Mouse (Mus musculus) stomach, postnatal 0 days (tissue): ENCODE results near the gene Mical2. TPM values are rescaled to one million over a fixed set of nuclear protein-coding genes. Genes with fewer than 3 reads are reported as not detected.

Experiments used
- ATAC-seq: fragments of 200-750 bp; cut with Nextera tagmentation; 2 replicates; pipeline ENCODE4 v1.8.0; 2017; ENCODE audit not compliant: low FRiP score, low TSS enrichment
- DNase-seq: peaks from one replicate; pipeline ENCODE4 v3.0.0-alpha.2; 2016; ENCODE audit warnings: low spot score
- H3K27ac ChIP-seq: fragments of 300-500 bp; sonication (generic); replicated peaks from 2 replicates; pipeline ENCODE4 v1.5.1; 2014; ENCODE audit warnings: mild to moderate bottlenecking, control low read depth
- H3K27me3 ChIP-seq: fragments of 300-500 bp; sonication (generic); 2 replicates; pipeline ENCODE4 v1.6.1; 2014; ENCODE audit warnings: low read length; ENCODE audit not compliant: control insufficient read depth, insufficient read depth
- H3K36me3 ChIP-seq: fragments of 300-500 bp; sonication (generic); 2 replicates; pipeline ENCODE4 v1.6.1; 2014; ENCODE audit warnings: low read length, mixed read lengths; ENCODE audit not compliant: control insufficient read depth, insufficient read depth
- H3K4me1 ChIP-seq: fragments of 300-500 bp; sonication (generic); replicated peaks from 2 replicates; pipeline ENCODE4 v1.6.1; 2014; ENCODE audit warnings: antibody characterized with exemption; ENCODE audit not compliant: control insufficient read depth, insufficient read depth
- H3K4me2 ChIP-seq: fragments of 300-500 bp; sonication (generic); replicated peaks from 2 replicates; pipeline ENCODE4 v1.6.1; 2014; ENCODE audit warnings: low read depth, mild to moderate bottlenecking, control low read depth, moderate library complexity
- H3K4me3 ChIP-seq: fragments of 300-500 bp; sonication (generic); 2 replicates; pipeline ENCODE4 v1.5.1; 2014; ENCODE audit warnings: low read depth, low read length, control low read depth
- H3K9ac ChIP-seq: fragments of 300-500 bp; sonication (generic); 2 replicates; pipeline ENCODE4 v1.6.1; 2014; ENCODE audit warnings: mild to moderate bottlenecking, low read length, control low read depth, mixed read lengths
- H3K9me3 ChIP-seq: fragments of 300-500 bp; sonication (generic); 2 replicates; pipeline ENCODE4 v1.6.1; 2016; ENCODE audit warnings: low read length; ENCODE audit not compliant: control insufficient read depth
- CTCF ChIP-seq: IDR thresholded peaks from 2 replicates; pipeline ENCODE4 v1.5.1; 2016; ENCODE audit warnings: antibody characterized with exemption, low read depth, mild to moderate bottlenecking, moderate library complexity
- EP300 ChIP-seq: optimal IDR thresholded peaks from 2 replicates; pipeline ENCODE3; 2016; ENCODE audit warnings: antibody characterized with exemption
- WGBS: fragments of 180-500 bp; shearing (Covaris S2); extraction: QIAGEN DNeasy Blood & Tissue Kit; methylation state at CpG from one replicate; pipeline ENCODE4 v1.1.7; 2014; 5-methylcytosine and 5-hydroxymethylcytosine counted together
- polyA plus RNA-seq: library from polyadenylated mRNA; unstranded; fragments of >200 nt; fragmentation: Nextera tagmentation; extraction: Ambion mirVana; gene quantifications from 2 replicates; pipeline ENCODE4 v1.2.1, GENCODE M21; 2015

Mical2 gene
- polyA plus RNA-seq, 1 experiment from 2014 or later = 8.4 TPM

- 0 out of 2 replicates have a peak overlapping the region, but pooled peaks have one; percentile 0 for H3K4me2 ChIP-seq
- no peaks in the 10 kb centered on the region for H3K4me1 ChIP-seq
- H3K27ac ChIP-seq = peak overlapping the region; percentile 77
- TF ChIP-seq EP300 (no peak), CTCF (peak; percentile 17; the same call in 1 of the 2 replicates)
- no peaks in the 10 kb centered on the region for H3K9me3 ChIP-seq
- H3K4me3 ChIP-seq = no peak overlapping the region
- no peaks in the 10 kb centered on the region for H3K36me3 ChIP-seq
- DNase-seq = no peak
- ATAC-seq = peak; percentile 40; the same call in 1 of the 2 replicates
- H3K27me3 ChIP-seq = no peaks in the 10 kb centered on the region
- no peak overlapping the region for H3K9ac ChIP-seq
- 45% methylated on average over 6 of the region's 6 CpGs for WGBS
Observed at GRCm38 (mm10) chr7:112336213-112336631, 110.6 kb downstream of the Mical2 start.

DNA sequence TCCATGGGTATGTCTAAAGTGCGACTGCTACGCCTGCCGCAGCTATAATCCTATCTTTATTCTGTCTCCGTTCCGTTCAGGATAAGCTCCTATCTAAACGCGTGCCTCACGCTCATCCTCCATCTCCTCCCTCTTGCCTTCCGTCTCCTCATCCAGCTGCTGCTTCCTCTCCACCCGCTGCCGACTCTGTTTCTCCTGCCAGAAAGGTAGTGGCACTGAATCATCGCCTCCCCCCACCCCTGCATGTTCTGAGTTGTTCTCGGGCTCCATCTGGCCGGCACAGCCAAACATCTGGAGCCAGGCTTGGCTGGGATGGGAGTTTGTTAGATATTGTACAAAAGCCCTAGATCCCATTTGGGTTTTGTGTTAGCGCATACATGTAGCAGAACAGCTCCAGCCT lies 111.1 kb downstream of the Mical2 start:
- 40% methylated on average over 15 of the region's 15 CpGs for WGBS

DNA sequence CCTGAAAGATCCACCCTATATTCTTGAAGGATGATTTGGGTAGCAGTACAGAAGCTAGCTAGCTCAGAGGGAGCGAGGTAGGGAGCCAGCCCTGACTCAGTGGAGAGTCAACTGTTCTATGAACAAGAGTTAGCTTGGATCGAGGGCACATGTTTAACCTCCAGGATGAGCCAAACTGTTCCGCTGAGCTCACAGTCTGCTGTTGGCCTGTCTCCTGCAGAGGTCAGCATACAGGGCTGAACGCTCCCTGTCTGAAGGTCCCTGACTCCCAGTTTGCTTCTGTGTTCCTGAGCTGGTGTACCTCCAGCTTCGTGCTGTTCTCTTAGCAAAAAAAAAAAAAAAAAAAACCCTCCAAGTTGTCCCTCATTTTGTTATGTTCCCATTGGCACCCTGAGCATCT lies 112.1 kb downstream of the Mical2 start:
- Histone ChIP-seq H3K4me2 (no peak overlapping the region), H3K36me3 (no peaks in the 10 kb centered on the region), H3K27me3 (no peaks in the 10 kb centered on the region), H3K27ac (no peak overlapping the region), H3K9ac (no peak overlapping the region), H3K9me3 (no peaks in the 10 kb centered on the region), H3K4me3 (no peak overlapping the region), H3K4me1 (no peaks in the 10 kb centered on the region)
- WGBS = 75% methylated on average over 5 of the region's 5 CpGs
- TF ChIP-seq CTCF = no peak
- no peak for TF ChIP-seq EP300
- ATAC-seq (no peak), DNase-seq (no peak)

More for the DNA sequence above, 111.1 kb downstream of the Mical2 start:
- DNase-seq = peak; percentile 31
- peak overlapping the region; percentile 77 for H3K27ac ChIP-seq
- ATAC-seq = peak; percentile 13; the same call in 1 of the 2 replicates
- H3K9me3 ChIP-seq = no peaks in the 10 kb centered on the region
- TF ChIP-seq EP300 = no peak
- TF ChIP-seq CTCF = 0 out of 2 replicates have a peak, but pooled peaks have one; percentile 9
- H3K36me3 ChIP-seq = no peaks in the 10 kb centered on the region
- H3K4me3 ChIP-seq = no peak overlapping the region
- H3K4me1 ChIP-seq = no peaks in the 10 kb centered on the region
- 0 out of 2 replicates have a peak overlapping the region, but pooled peaks have one; percentile 0 for H3K4me2 ChIP-seq
- no peak overlapping the region for H3K9ac ChIP-seq
- H3K27me3 ChIP-seq = no peaks in the 10 kb centered on the region

GRCm38 (mm10) chr7:112341052-112341451 lies 115.4 kb downstream of the Mical2 start:
- 69% methylated on average over 3 of the region's 3 CpGs for WGBS
- H3K4me2 ChIP-seq = no peak overlapping the region
- DNase-seq (no peak), ATAC-seq (no peak)
- no peak overlapping the region for H3K27ac ChIP-seq
- H3K4me3 ChIP-seq = no peak overlapping the region
- H3K9me3 ChIP-seq = no peaks in the 10 kb centered on the region
- TF ChIP-seq CTCF = no peak
- no peak overlapping the region for H3K9ac ChIP-seq
- no peaks in the 10 kb centered on the region for H3K4me1 ChIP-seq
- no peaks in the 10 kb centered on the region for H3K36me3 ChIP-seq
- no peaks in the 10 kb centered on the region for H3K27me3 ChIP-seq

DNA sequence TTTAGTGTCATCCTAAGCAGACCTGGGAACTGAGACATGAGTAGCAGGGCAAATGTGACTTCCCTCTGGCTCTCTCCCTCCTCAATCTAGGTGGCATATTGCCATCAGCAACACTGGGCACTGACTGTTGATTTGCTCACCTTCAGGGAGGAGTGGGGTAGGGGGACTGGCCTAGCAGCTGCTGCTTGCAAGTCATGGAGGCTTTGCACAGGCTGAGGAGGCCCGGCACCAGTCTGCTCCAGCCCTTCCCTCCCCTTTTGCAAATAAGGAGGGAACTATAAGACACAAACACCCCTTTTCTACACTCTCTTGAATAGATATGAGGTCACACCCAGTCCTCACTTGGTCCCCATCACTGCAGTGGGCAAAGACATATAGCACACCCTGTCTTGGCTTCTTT lies 120.0 kb downstream of the Mical2 start:
- peak; percentile 26 for DNase-seq
- Histone ChIP-seq H3K9ac (no peak overlapping the region), H3K27me3 (no peaks in the 10 kb centered on the region), H3K36me3 (no peaks in the 10 kb centered on the region), H3K27ac (no peak overlapping the region; the same call in 1 of the 2 replicates), H3K4me3 (no peak overlapping the region), H3K9me3 (no peaks in the 10 kb centered on the region), H3K4me2 (no peak overlapping the region), H3K4me1 (no peaks in the 10 kb centered on the region)
- ATAC-seq = peak; percentile 65
- no peak for TF ChIP-seq EP300
- TF ChIP-seq CTCF = no peak
- WGBS = 18% methylated on average over 1 of the region's 1 CpGs

GRCm38 (mm10) chr7:112351541-112351940 lies 125.9 kb downstream of the Mical2 start:
- no peak overlapping the region for H3K27ac ChIP-seq
- no peaks in the 10 kb centered on the region; the same call in 1 of the 2 replicates for H3K4me1 ChIP-seq
- H3K27me3 ChIP-seq = no peaks in the 10 kb centered on the region
- no peak overlapping the region for H3K9ac ChIP-seq
- 70% methylated on average over 3 of the region's 3 CpGs for WGBS
- TF ChIP-seq EP300 (no peak), CTCF (no peak)
- H3K36me3 ChIP-seq = no peaks in the 10 kb centered on the region
- H3K4me3 ChIP-seq = no peak overlapping the region
- no peak overlapping the region for H3K4me2 ChIP-seq
- no peak for ATAC-seq
- no peaks in the 10 kb centered on the region for H3K9me3 ChIP-seq
- DNase-seq = no peak
